Mouse (Mus musculus) small intestine, adult 2 months (tissue): Measurements from ENCODE around the gene Fam208a.

ENCODE experiments used
- CTCF ChIP-seq: fragments of 200-500 bp; IDR thresholded peaks from 2 replicates; pipeline ENCODE4 v1.5.1; 2012; ENCODE audit warnings: low read depth, mild to moderate bottlenecking, control low read depth, inconsistent platforms, low read length, moderate library complexity, mixed read lengths; ENCODE audit not compliant: insufficient replicate concordance, insufficient read length; ENCODE audit errors: extremely low read depth
- POLR2A ChIP-seq: fragments of 200-500 bp; IDR thresholded peaks from 2 replicates; pipeline ENCODE4 v1.6.1; 2012; ENCODE audit warnings: low read depth, mild to moderate bottlenecking, control low read depth, inconsistent platforms, low read length, moderate library complexity

DNA sequence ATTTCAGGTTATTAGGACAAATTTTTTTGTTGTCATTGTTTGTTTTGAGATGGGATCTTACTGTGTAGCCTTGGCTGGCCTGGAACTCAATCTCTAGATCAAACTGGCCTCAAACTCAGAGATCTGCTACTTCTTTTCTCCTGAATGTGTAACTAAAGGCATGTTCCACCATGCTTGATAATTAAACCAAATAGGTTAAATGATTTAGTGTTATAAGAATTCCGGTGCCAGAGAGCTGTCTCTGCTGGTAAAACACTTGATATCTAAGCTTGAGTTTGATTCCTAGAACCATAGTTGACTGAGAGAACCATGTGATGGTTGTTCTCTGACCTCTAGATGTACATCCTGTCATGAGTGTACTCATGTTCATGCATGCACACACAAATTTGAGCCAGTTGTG lies 7.5 kb downstream of the Fam208a start:
- no peak for TF ChIP-seq CTCF
- no peak for TF ChIP-seq POLR2A
